Mouse (Mus musculus) lung, postnatal 4 days (tissue): Measurements from ENCODE around the gene Rnf10.

ENCODE experiments used
- DNase-seq, 2 experiments: peaks; one replicate each; pipeline ENCODE4 v3.0.0; 2021

Rnf10 gene

DNA sequence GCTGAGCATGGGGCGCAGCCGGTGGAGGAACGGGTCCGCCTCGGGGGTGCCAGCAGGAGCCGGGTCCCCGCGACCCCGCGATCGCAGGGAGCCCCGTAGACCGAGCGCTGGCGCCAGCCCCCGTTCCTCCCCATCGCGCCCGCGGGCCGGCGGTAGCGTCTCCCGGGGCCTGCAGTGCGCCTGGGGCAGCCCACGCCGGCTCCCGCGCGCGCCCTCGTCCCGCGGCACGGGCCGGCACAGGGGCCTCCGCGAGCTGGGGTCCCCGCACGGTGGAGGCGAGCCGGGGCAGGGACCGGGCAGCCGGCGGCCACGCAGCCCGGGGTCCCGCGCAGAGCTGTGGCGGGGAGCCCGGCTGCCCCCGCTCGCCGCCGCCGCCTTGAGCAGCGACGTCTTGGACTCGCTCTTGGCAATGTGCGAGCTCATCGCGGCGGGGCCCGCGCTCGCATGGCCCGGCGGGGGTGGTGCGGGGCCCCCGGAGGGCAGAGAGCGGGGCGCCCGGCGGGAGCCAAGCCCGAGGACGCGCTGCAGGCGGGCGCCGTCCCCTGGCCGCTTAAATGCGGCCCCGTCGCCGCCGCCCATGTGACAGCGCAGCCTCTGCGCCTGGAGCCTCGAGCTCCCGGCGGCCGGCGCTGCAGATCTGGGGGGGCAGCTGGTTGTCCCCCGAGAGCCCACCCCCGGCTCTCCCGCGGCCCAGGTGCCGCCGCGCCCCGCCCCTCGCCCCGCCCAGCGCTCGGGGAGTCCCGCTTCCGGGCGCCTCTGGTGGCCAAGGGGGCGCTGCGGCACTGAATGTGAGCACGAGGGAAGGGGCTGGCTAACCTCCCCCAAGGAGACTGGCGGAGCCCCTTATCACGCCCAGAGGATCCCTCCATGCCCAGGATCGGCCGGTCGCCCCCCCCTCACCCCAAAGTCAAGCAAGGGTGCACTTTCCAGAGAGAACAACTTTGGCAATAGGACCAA, 78.8 kb downstream of the Rnf10 start, which contains the start of gene Cabp1:
Gene Cabp1, minus strand, starts transcription at position 713 of the 957 bp plus-strand sequence.
- DNase-seq: peak; percentile 57 to 63

- peak; percentile 67 to 68 for DNase-seq
Measured at GRCm38 (mm10) chr5:115193226-115193625, 79.5 kb downstream of the Rnf10 start.

- DNase-seq: no peak
Measured at GRCm38 (mm10) chr5:115192828-115193195, 79.9 kb downstream of the Rnf10 start.

GRCm38 (mm10) chr5:115191880-115192827, 80.5 kb downstream of the Rnf10 start:
- DNase-seq: no peak
